Mouse (Mus musculus): Measurements from ENCODE around the gene Dcps.

DNA sequence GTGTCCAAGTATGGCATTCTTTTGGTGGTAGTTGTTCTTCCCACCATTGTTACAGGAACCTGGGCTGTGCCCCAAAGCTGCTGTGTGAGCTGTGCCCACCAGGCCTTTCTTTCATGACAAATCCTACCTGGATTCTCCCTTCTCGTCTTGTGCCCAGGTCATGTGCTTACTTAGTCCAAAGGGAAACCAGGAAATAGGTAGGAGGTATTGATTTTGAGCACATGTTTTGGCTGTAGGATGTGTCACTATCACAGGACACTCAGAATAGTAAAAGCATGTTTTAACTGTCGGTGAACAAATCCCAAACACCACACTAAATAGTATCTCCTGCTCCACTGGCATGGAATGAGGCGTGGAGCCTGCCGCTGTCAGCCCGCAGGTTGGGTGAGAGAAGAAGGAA, 48.3 kb downstream of the Dcps start:
- TF ChIP-seq CTCF (IDR thresholded peaks at IDR 0.05; ENCODE audit: extremely low read depth, insufficient read depth, insufficient read length, insufficient replicate concordance) (no peak), POLR2A (IDR thresholded peaks at IDR 0.05; ENCODE audit: low read depth, low read length) (no peak)

Data from spleen, adult 2 months (tissue).